Mouse (Mus musculus): ENCODE measurements around the gene Zfp296. TPM values are rescaled to one million over a fixed set of nuclear protein-coding genes. Genes with fewer than 3 reads are reported as not detected.
"Not testable (repeated sequence)": the region's sequence is repeated elsewhere in the genome, so short reads cannot be mapped to it uniquely, and the experiment has no call there.

Gene Zfp296
- polyA plus RNA-seq, 1 experiment from 2014 or later: 2.4 TPM

DNA sequence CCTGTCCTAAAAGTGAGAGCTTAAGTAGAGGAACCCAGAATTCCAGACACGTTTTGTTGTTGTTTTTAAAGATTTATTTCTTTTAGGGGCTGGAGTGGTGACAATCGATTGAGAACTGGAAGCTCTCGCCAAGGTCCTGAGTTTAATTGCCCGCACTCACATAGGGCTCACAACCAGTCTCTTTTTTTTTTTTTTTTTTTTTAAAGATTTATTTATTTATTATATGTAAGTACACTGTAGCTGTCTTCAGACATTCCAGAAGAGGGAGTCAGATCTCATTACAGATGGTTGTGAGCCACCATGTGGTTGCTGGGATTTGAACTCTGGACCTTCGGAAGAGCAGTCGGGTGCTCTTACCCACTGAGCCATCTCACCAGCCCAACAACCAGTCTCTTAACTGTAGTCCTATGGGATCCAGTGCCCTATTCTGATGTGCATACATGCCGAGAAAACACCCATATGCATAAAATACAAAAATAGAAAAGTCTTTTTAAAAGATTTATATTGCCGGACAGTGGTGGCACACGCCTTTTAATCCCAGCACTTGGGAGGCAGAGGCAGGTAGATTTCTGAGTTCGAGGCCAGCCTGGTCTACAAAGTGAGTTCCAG lies 27.6 kb downstream of the Zfp296 start:
- 55% methylated on average over 10 of the region's 10 CpGs for WGBS
- not testable (repeated sequence) for H3K9me3 ChIP-seq (ENCODE audit: control insufficient read depth, low read length); H3K27ac ChIP-seq (ENCODE audit: low read depth, low read length); DNase-seq (ENCODE audit: low spot score); H3K36me3 ChIP-seq (ENCODE audit: control insufficient read depth, insufficient read depth, low read length); ATAC-seq (replicated peaks; ENCODE audit: low FRiP score); H3K27me3 ChIP-seq (replicated peaks; ENCODE audit: control insufficient read depth, insufficient read depth, low read length); H3K9ac ChIP-seq (ENCODE audit: low read depth, low read length)
- Histone ChIP-seq H3K4me3 (ENCODE audit: low read depth, low read length) (peak overlapping the region; percentile 91), H3K4me1 (replicated peaks; ENCODE audit: control insufficient read depth, insufficient read depth, low read length) (peaks cover 20% of the 10 kb centered on the region), H3K4me2 (peak overlapping the region; percentile 94)

DNA sequence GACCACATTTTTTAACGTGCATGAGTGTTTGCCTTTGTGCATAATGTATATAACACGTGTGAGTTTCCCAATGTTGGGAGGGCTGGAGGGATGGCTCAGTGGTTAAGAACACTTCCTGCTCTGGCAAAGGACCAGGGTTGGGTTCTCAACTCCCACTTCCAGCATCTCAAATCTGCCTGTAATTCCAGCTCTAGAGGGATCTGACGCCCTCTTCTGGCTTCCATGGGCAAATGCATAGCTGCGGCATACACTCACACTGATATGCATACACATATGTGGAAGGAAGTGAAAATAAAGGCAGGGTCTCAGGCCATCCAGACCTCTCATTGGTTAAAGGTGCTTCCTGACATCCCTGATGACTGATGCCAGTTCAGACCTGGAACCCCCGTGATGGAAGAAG lies 30.2 kb downstream of the Zfp296 start:
- Histone ChIP-seq H3K27me3 (replicated peaks; ENCODE audit: control insufficient read depth, insufficient read depth, low read length) (no peaks in the 10 kb centered on the region), H3K27ac (ENCODE audit: low read depth, low read length) (no peak overlapping the region), H3K9me3 (ENCODE audit: control insufficient read depth, low read length) (no peaks in the 10 kb centered on the region), H3K4me2 (no peak overlapping the region), H3K9ac (ENCODE audit: low read depth, low read length) (no peak overlapping the region), H3K4me1 (replicated peaks; ENCODE audit: control insufficient read depth, insufficient read depth, low read length) (peaks cover 15% of the 10 kb centered on the region), H3K36me3 (ENCODE audit: control insufficient read depth, insufficient read depth, low read length) (peaks cover 4% of the 10 kb centered on the region; the same call in 1 of the 2 replicates), H3K4me3 (ENCODE audit: low read depth, low read length) (no peak overlapping the region)
- 77% methylated on average over 5 of the region's 5 CpGs for WGBS
- ATAC-seq (replicated peaks; ENCODE audit: low FRiP score): no peak
- DNase-seq (ENCODE audit: low spot score): no peak

DNA sequence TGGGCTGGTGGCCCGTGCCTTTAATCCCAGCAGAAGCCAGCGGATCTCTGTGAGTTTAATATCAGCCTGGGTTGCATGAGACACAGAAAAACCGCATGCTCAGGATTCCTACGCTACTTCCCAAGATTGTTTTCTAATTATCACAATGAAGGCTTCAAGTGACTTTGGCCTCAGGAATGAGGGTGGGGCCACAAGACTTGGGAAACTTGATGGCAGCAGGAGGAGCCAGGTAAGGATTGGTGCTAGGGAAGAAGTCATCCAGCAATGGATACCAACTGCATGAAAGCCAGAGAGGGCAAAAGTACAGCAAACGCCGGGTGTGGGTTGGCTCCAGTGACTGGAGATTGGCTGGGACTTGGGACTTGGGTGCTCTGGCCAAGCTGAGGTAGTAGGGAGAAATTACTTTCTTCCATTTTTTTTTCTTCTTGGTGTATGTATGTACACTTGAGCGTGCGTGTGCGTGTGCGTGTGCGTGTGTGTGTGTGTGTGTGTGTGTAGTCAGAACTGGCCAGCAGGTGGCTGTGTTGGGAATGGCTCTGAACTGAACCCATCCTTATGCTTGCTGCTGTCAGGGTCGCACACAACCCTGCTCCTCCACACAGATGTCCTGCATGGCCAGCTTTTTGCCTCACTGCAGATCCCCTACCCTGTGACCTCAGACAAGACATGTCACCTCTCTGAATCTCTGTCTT lies 32.7 kb downstream of the Zfp296 start:
- 91% methylated on average over 12 of the region's 12 CpGs for WGBS

DNA sequence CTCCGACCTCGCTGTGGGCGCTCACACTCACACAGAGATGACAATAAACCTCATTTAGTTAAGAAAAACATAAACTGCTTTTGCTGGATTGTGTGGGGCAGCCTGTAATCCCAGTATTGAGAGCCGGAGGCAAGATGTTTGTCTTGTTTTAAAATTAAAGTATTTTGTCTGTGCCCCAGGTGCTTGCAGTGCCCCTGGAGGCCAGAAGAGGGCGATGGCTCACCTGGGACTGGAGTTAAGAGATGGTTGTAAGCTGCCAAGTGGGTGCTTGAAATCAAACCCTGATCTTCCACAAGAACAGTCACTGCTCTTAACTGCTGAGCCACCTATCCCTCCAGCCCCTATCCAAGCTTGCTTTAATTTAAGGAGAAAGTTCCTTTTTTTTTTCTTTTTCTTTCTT lies 33.9 kb downstream of the Zfp296 start:
- Histone ChIP-seq H3K36me3 (ENCODE audit: control insufficient read depth, insufficient read depth, low read length) (no peaks in the 10 kb centered on the region), H3K4me2 (no peak overlapping the region), H3K27ac (ENCODE audit: low read depth, low read length) (no peak overlapping the region), H3K9me3 (ENCODE audit: control insufficient read depth, low read length) (no peaks in the 10 kb centered on the region), H3K4me1 (replicated peaks; ENCODE audit: control insufficient read depth, insufficient read depth, low read length) (no peaks in the 10 kb centered on the region), H3K9ac (ENCODE audit: low read depth, low read length) (no peak overlapping the region), H3K27me3 (replicated peaks; ENCODE audit: control insufficient read depth, insufficient read depth, low read length) (no peaks in the 10 kb centered on the region), H3K4me3 (ENCODE audit: low read depth, low read length) (no peak overlapping the region)
- WGBS: 79% methylated on average over 5 of the region's 5 CpGs
- ATAC-seq (replicated peaks; ENCODE audit: low FRiP score) (no peak), DNase-seq (ENCODE audit: low spot score) (no peak)

More for the DNA sequence above, 32.7 kb downstream of the Zfp296 start:
- Histone ChIP-seq H3K36me3 (ENCODE audit: control insufficient read depth, insufficient read depth, low read length) (no peaks in the 10 kb centered on the region), H3K27ac (ENCODE audit: low read depth, low read length) (no peak overlapping the region), H3K4me1 (replicated peaks; ENCODE audit: control insufficient read depth, insufficient read depth, low read length) (no peaks in the 10 kb centered on the region), H3K9ac (ENCODE audit: low read depth, low read length) (no peak overlapping the region), H3K27me3 (replicated peaks; ENCODE audit: control insufficient read depth, insufficient read depth, low read length) (no peaks in the 10 kb centered on the region), H3K4me3 (ENCODE audit: low read depth, low read length) (no peak overlapping the region), H3K4me2 (no peak overlapping the region), H3K9me3 (ENCODE audit: control insufficient read depth, low read length) (no peaks in the 10 kb centered on the region)
- DNase-seq (ENCODE audit: low spot score) (no peak), ATAC-seq (replicated peaks; ENCODE audit: low FRiP score) (no peak)

DNA sequence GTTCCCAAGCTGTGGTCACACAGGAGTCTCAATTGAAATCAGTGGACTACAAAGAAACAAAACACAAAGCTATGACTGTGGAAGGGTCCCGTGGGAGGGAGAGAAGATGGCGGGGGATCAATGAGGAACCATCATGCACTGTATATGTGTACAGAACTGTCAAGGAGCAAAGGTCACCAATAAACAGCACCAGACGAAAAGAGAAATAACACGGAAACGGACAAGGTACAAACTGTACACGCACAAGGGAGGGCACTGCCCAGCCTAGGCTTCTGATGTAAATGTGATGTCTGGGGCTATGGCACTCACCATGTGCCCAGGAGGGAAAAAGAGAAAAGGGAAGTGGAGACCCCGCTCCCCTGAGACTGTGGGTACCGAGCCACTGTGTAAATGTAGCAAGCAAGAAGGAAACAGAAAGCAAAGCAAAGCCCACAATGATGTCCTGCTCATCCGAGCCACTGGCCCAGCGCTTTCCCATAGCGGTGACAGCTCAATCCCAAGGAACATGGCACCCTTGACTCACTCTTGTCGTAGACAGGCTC lies 38.0 kb downstream of the Zfp296 start:
- no peak overlapping the region for H3K4me3 ChIP-seq (ENCODE audit: low read depth, low read length)
- no peak overlapping the region for H3K4me2 ChIP-seq
- H3K9ac ChIP-seq (ENCODE audit: low read depth, low read length): no peak overlapping the region
- no peak overlapping the region for H3K27ac ChIP-seq (ENCODE audit: low read depth, low read length)
- ATAC-seq (replicated peaks; ENCODE audit: low FRiP score): no peak
- H3K4me1 ChIP-seq (replicated peaks; ENCODE audit: control insufficient read depth, insufficient read depth, low read length): peaks cover 6% of the 10 kb centered on the region; the same call in 1 of the 2 replicates
- H3K27me3 ChIP-seq (replicated peaks; ENCODE audit: control insufficient read depth, insufficient read depth, low read length): peaks cover 6% of the 10 kb centered on the region
- H3K36me3 ChIP-seq (ENCODE audit: control insufficient read depth, insufficient read depth, low read length): no peaks in the 10 kb centered on the region
- H3K9me3 ChIP-seq (ENCODE audit: control insufficient read depth, low read length): no peaks in the 10 kb centered on the region
- 82% methylated on average over 12 of the region's 12 CpGs for WGBS
- DNase-seq (ENCODE audit: low spot score): no peak

DNA sequence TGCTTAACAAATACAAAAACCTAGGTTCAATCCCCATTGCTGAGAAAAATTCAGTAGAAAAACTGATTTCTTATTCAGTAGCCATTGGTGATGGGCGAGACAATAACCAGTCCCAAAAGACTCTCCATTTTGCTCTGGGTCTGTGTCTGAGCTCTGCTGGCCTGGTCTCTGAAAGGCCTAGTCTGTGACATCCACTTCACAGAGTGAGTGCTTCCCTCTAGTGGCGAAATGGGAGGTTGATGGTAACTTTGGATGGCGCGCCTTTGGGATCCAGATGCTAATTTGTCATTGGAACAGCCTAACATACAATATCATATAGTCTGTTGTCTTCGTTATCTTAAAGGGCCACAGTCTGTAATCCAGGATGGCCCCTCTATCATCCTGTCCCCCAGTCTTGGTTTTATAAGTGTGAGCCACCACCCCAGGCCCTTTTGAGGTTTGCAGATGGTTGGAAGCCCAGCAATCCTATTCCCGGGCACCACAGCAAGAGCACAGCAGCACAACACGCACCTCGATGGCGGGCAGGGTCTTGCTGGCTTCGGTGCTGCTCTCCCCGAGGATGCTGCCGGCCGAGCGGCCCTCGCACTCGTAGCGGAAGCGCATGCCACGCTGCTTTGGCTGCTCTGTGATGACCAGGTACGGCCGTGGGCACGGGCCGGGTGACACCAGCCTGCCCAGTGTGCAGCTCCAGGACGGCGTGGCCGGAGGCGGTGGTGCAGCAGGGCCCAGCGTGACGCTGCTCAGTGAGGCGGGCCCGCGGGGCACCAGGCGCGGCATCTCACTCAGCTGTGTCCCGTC lies 42.1 kb downstream of the Zfp296 start:
- H3K4me1 ChIP-seq (replicated peaks; ENCODE audit: control insufficient read depth, insufficient read depth, low read length): peaks cover 6% of the 10 kb centered on the region; the same call in 1 of the 2 replicates
- ATAC-seq (replicated peaks; ENCODE audit: low FRiP score) (peak; percentile 70), DNase-seq (ENCODE audit: low spot score) (peak; percentile 67)
- H3K27ac ChIP-seq (ENCODE audit: low read depth, low read length): no peak overlapping the region
- WGBS: 12% methylated on average over 35 of the region's 35 CpGs
- peaks cover 6% of the 10 kb centered on the region for H3K27me3 ChIP-seq (replicated peaks; ENCODE audit: control insufficient read depth, insufficient read depth, low read length)
- H3K9me3 ChIP-seq (ENCODE audit: control insufficient read depth, low read length): no peaks in the 10 kb centered on the region
- H3K4me2 ChIP-seq: peak overlapping the region; percentile 71
- H3K4me3 ChIP-seq (ENCODE audit: low read depth, low read length): peak overlapping the region; percentile 36
- H3K9ac ChIP-seq (ENCODE audit: low read depth, low read length): peak overlapping the region; percentile 54
- no peaks in the 10 kb centered on the region for H3K36me3 ChIP-seq (ENCODE audit: control insufficient read depth, insufficient read depth, low read length)

DNA sequence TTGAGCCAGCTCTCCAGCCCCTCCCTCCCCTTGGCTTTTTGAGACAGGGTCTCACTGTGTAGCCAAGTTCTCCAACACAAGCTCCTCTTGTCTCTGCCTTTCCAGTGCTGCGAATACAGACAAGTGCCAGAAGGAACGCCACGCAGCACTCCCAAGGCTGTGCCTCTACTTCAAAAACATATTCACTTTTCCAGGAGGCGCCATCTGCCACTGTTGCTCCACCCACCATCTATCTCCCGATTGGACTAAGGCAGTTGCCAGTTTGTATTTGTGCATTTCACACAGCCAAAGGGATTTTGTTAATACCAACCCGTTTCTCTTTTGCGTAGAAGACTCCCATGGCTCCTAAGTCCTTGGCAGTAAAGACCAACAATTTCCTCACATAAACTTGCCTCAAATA lies 43.7 kb downstream of the Zfp296 start:
- H3K4me1 ChIP-seq (replicated peaks; ENCODE audit: control insufficient read depth, insufficient read depth, low read length): peaks cover 6% of the 10 kb centered on the region; the same call in 1 of the 2 replicates
- WGBS: 90% methylated on average over 7 of the region's 7 CpGs
- DNase-seq (ENCODE audit: low spot score) (no peak), ATAC-seq (replicated peaks; ENCODE audit: low FRiP score) (no peak)
- no peak overlapping the region for H3K4me3 ChIP-seq (ENCODE audit: low read depth, low read length)
- no peak overlapping the region for H3K27ac ChIP-seq (ENCODE audit: low read depth, low read length)
- H3K36me3 ChIP-seq (ENCODE audit: control insufficient read depth, insufficient read depth, low read length): no peaks in the 10 kb centered on the region
- H3K9ac ChIP-seq (ENCODE audit: low read depth, low read length): no peak overlapping the region
- no peaks in the 10 kb centered on the region for H3K9me3 ChIP-seq (ENCODE audit: control insufficient read depth, low read length)
- H3K27me3 ChIP-seq (replicated peaks; ENCODE audit: control insufficient read depth, insufficient read depth, low read length): peaks cover 6% of the 10 kb centered on the region
- H3K4me2 ChIP-seq: no peak overlapping the region

DNA sequence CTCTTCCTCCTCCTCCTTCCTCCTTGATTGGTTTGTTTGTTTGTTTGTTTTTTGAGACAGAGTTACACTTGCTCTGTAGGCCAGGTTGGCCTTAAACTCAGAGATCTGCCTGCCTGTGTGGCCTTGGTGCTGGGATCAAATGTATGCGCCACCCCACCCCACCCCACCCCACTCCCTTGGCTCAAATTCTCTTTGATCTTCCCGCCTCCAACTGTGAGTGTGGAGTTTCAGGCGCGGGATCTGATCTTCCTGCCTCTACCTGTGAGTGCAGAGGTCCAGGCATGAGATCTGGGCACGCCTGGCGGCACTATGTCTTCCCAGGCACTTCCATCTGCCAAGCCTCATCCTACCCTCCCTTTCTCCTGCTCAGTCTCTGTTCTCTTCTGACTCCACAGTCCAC lies 45.2 kb downstream of the Zfp296 start:
- H3K36me3 ChIP-seq (ENCODE audit: control insufficient read depth, insufficient read depth, low read length): no peaks in the 10 kb centered on the region
- H3K9ac ChIP-seq (ENCODE audit: low read depth, low read length): no peak overlapping the region
- H3K4me1 ChIP-seq (replicated peaks; ENCODE audit: control insufficient read depth, insufficient read depth, low read length): peaks cover 6% of the 10 kb centered on the region; the same call in 1 of the 2 replicates
- 34% methylated on average over 6 of the region's 6 CpGs for WGBS
- no peak overlapping the region for H3K4me2 ChIP-seq
- H3K9me3 ChIP-seq (ENCODE audit: control insufficient read depth, low read length): no peaks in the 10 kb centered on the region
- no peak overlapping the region for H3K27ac ChIP-seq (ENCODE audit: low read depth, low read length)
- peaks cover 6% of the 10 kb centered on the region for H3K27me3 ChIP-seq (replicated peaks; ENCODE audit: control insufficient read depth, insufficient read depth, low read length)
- DNase-seq (ENCODE audit: low spot score): no peak
- no peak overlapping the region for H3K4me3 ChIP-seq (ENCODE audit: low read depth, low read length)
- no peak for ATAC-seq (replicated peaks; ENCODE audit: low FRiP score)

All from liver, embryonic 11.5 days (tissue).